Mouse (Mus musculus) gastrocnemius, adult 18-20 months (tissue): Measurements from ENCODE around the gene Nrxn3. TPM values are rescaled to one million over a fixed set of nuclear protein-coding genes. Genes with fewer than 3 reads are reported as not detected.
A peak's percentile ranks its signal among the peaks of the same experiment; 100 is the strongest.

ENCODE experiments used
- DNase-seq: peaks from one replicate; pipeline ENCODE4 v3.0.0; 2021; ENCODE audit warnings: low spot score
- total RNA-seq, 2 experiments: library from RNA; stranded (reverse); gene quantifications; 2 replicates each; pipeline ENCODE4 v1.2.3; 2021

Gene Nrxn3
- total RNA-seq, 2 experiments from 2014 or later, result 0.05 TPM

GRCm38 (mm10) chr12:89918138-89918829, 1195.6 kb downstream of the Nrxn3 start:
- DNase-seq, result no peak

GRCm38 (mm10) chr12:89932338-89932737, 1209.7 kb downstream of the Nrxn3 start:
- DNase-seq, result no peak

- no peak for DNase-seq
Measured at GRCm38 (mm10) chr12:89933630-89934029, 1211.0 kb downstream of the Nrxn3 start.

- no peak for DNase-seq
Measured at GRCm38 (mm10) chr12:89940746-89941145, 1218.1 kb downstream of the Nrxn3 start.

GRCm38 (mm10) chr12:89945911-89946502, 1223.3 kb downstream of the Nrxn3 start:
- no peak for DNase-seq

GRCm38 (mm10) chr12:89946522-89946921, 1223.8 kb downstream of the Nrxn3 start:
- DNase-seq, result no peak

GRCm38 (mm10) chr12:89953237-89953636, 1230.6 kb downstream of the Nrxn3 start:
- DNase-seq, result no peak

GRCm38 (mm10) chr12:89953649-89954048, 1231.0 kb downstream of the Nrxn3 start:
- DNase-seq, result no peak

- no peak for DNase-seq
Measured at GRCm38 (mm10) chr12:89954441-89955070, 1231.9 kb downstream of the Nrxn3 start.

GRCm38 (mm10) chr12:89963073-89963472, 1240.4 kb downstream of the Nrxn3 start:
- no peak for DNase-seq

- no peak for DNase-seq
Measured at GRCm38 (mm10) chr12:89976648-89977047, 1254.0 kb downstream of the Nrxn3 start.

GRCm38 (mm10) chr12:89977479-89977878, 1254.8 kb downstream of the Nrxn3 start:
- DNase-seq, result no peak

GRCm38 (mm10) chr12:89979190-89979589, 1256.5 kb downstream of the Nrxn3 start:
- DNase-seq, result no peak

- DNase-seq, result no peak
Measured at GRCm38 (mm10) chr12:89982445-89982844, 1259.8 kb downstream of the Nrxn3 start.

- no peak for DNase-seq
Measured at GRCm38 (mm10) chr12:89983399-89983798, 1260.7 kb downstream of the Nrxn3 start.

- DNase-seq, result no peak
Measured at GRCm38 (mm10) chr12:89986219-89986618, 1263.5 kb downstream of the Nrxn3 start.

GRCm38 (mm10) chr12:89993273-89993672, 1270.6 kb downstream of the Nrxn3 start:
- no peak for DNase-seq

- DNase-seq, result no peak
Measured at GRCm38 (mm10) chr12:89995392-89995791, 1272.7 kb downstream of the Nrxn3 start.

- no peak for DNase-seq
Measured at GRCm38 (mm10) chr12:90010280-90010679, 1287.6 kb downstream of the Nrxn3 start.

- DNase-seq, result no peak
Measured at GRCm38 (mm10) chr12:90013958-90014357, 1291.3 kb downstream of the Nrxn3 start.

- peak; percentile 0 for DNase-seq
Measured at GRCm38 (mm10) chr12:90027023-90027422, 1304.3 kb downstream of the Nrxn3 start.

GRCm38 (mm10) chr12:90041038-90041437, 1318.4 kb downstream of the Nrxn3 start:
- DNase-seq, result no peak

- DNase-seq, result no peak
Measured at GRCm38 (mm10) chr12:90056256-90056655, 1333.6 kb downstream of the Nrxn3 start.
